Mouse (Mus musculus) adipocyte (in vitro differentiated cells): ENCODE measurements around the gene Gm13103.
"Not testable (repeated sequence)": the region's sequence is repeated elsewhere in the genome, so short reads cannot be mapped to it uniquely, and the experiment has no call there.

ENCODE experiments used
- DNase-seq: peaks from one replicate; pipeline ENCODE4 v3.0.0-alpha.2; 2016; ENCODE audit warnings: low spot score

Gene Gm13103

DNA sequence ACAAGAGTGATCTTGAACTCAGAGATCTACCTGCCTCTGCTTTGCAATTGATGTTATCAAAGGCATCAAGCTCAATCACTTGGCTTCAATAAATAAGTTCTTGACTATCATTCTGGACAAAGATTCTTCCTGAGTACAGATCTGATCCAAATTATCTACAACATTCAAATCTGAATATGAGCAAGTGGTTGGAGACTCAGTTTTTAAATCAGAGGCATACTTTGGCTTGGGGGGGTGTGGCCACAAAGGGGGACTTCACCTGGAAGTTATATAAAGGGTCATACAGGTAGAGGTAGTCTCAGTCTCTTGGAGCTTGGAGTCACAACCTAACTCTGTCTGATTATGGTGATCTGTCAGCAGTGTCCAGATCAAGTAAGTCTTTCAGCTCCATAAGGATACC lies at the start of gene Gm13103:
Gene Gm13103, plus strand, starts transcription at position 301 of the 400 bp plus-strand sequence.
- not testable (repeated sequence) for DNase-seq

GRCm38 (mm10) chr4:143815993-143816392 lies 30.3 kb upstream of the Gm13103 start, which contains the start of gene Gm13084:
Gene Gm13084 (minus strand): TSS chr4:143816093.
- DNase-seq, result no peak

- not testable (repeated sequence) for DNase-seq
Measured at GRCm38 (mm10) chr4:143882371-143882770, 36.1 kb downstream of the Gm13103 start.

- DNase-seq, result not testable (repeated sequence)
Measured at GRCm38 (mm10) chr4:143894406-143894805, 48.1 kb downstream of the Gm13103 start.

GRCm38 (mm10) chr4:143900280-143900679 lies 54.0 kb downstream of the Gm13103 start, which contains the start of gene Pramef6:
Gene Pramef6 (minus strand): TSS chr4:143900380.
- DNase-seq, result not testable (repeated sequence)
